Mouse (Mus musculus): ENCODE measurements at regions not wholly inside any gene's neighbourhood (a gene's known extent, or its start where the extent isn't known, plus 50 kb on each side); places are given as distances from the start of the nearest gene placed in this dataset.

GRCm38 (mm10) chr1:102628061-102628460, 2140.3 kb upstream of the Cdh20 start:
- peak; percentile 91 to 94 for DNase-seq

DNA sequence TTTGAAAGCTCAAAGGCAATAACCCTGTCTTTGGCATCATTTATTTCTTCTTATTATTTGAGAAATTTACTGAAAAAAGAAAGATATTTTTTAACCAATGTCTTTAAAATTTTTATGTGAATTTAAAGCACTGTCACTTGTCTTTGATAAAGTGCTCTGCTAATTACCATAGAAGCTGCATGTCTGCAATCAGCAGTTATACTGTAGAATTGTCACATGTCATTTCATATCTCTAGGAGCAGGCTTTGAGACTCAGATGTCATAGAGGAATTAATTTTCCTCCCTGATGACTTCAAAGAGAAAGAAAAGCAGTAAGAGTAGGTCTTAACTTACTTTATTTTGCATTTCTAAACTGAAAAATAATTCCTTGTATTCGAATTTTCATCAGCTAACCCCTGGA, 2123.9 kb upstream of the Cdh20 start:
- DNase-seq: no peak

GRCm38 (mm10) chr1:102687367-102688070, 2080.8 kb upstream of the Cdh20 start:
- no peak for DNase-seq

- no peak for DNase-seq
Measured at GRCm38 (mm10) chr1:102716459-102716858, 2051.9 kb upstream of the Cdh20 start.

DNA sequence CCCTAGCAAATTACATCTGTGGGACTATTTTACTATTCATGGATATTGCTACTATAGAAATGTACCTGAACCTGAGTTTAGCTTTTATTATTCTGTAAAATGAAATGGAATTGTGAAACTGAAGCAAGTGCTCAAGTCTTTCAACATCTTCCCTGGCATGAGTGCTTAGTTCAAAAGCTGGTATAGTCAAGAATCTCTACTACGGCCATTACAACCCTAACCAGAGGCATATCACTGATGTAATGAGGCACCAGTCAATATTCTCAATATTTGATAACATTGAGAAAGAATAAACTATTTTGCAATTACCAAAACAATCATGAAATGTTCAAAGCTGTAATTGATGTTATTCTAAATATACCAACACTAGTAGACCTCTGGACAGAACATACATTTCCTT, 2034.3 kb upstream of the Cdh20 start:
- no peak for DNase-seq

DNA sequence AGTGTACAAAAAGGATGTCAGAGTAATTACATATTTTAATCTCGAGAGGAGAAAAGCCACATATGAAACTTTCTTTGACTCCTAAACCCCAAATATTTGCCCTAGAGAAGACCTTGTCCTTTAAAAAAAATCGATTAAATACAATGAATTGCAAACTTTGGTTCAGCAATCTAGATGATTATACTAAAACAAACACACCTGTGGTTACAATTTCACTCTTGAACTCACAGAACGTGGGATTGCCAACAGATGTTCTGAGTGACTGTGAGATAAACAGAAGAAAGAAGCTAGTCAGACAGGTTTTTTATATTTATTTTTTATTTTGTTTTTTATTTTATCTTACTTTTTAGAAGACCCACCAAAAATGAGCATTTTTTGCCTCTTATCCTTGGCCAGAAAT, 2032.9 kb upstream of the Cdh20 start:
- DNase-seq: no peak

GRCm38 (mm10) chr1:102757941-102758340, 2010.4 kb upstream of the Cdh20 start:
- DNase-seq: no peak
